Mouse (Mus musculus) limb, embryonic 14.5 days (tissue): ENCODE measurements around the gene Spata2. TPM values are rescaled to one million over a fixed set of nuclear protein-coding genes. Genes with fewer than 3 reads are reported as not detected.
A peak's percentile ranks its signal among the peaks of the same experiment; 100 is the strongest.

Experiments
- ATAC-seq: fragments of 200-750 bp; cut with Nextera tagmentation; 2 replicates; pipeline ENCODE4 v1.8.0; 2017; ENCODE audit warnings: low read depth, moderate number of reproducible peaks, moderate TSS enrichment; ENCODE audit not compliant: low FRiP score
- DNase-seq: peaks from one replicate; pipeline ENCODE4 v3.0.0-alpha.2; 2015; ENCODE audit warnings: low spot score
- H3K27ac ChIP-seq: fragments of 300-500 bp; sonication (generic); replicated peaks from 2 replicates; pipeline ENCODE4 v1.5.1; 2014; ENCODE audit warnings: low read depth, mild to moderate bottlenecking, low read length, moderate library complexity, mixed read lengths
- H3K27me3 ChIP-seq: fragments of 300-500 bp; sonication (generic); 2 replicates; pipeline ENCODE4 v1.6.1; 2014; ENCODE audit warnings: low read length, mixed read lengths; ENCODE audit not compliant: control insufficient read depth, insufficient read depth
- H3K36me3 ChIP-seq: fragments of 300-500 bp; sonication (generic); 2 replicates; pipeline ENCODE4 v1.6.1; 2014; ENCODE audit warnings: mild to moderate bottlenecking, low read length, moderate library complexity, mixed read lengths; ENCODE audit not compliant: control insufficient read depth, insufficient read depth
- H3K4me1 ChIP-seq: fragments of 300-500 bp; sonication (generic); 2 replicates; pipeline ENCODE4 v1.6.1; 2014; ENCODE audit warnings: antibody characterized with exemption, low read length, mixed read lengths; ENCODE audit not compliant: control insufficient read depth, insufficient read depth
- H3K4me2 ChIP-seq: fragments of 300-500 bp; sonication (generic); replicated peaks from 2 replicates; pipeline ENCODE4 v1.6.1; 2014; ENCODE audit warnings: low read depth, mild to moderate bottlenecking, low read length, moderate library complexity; ENCODE audit not compliant: severe bottlenecking
- H3K4me3 ChIP-seq: fragments of 300-500 bp; sonication (generic); replicated peaks from 2 replicates; pipeline ENCODE4 v1.5.1; 2014; ENCODE audit warnings: low read length
- H3K9ac ChIP-seq: fragments of 300-500 bp; sonication (generic); 2 replicates; pipeline ENCODE4 v1.6.1; 2014; ENCODE audit warnings: mild to moderate bottlenecking, low read depth, low read length, moderate library complexity; ENCODE audit not compliant: severe bottlenecking
- H3K9me3 ChIP-seq: fragments of 300-500 bp; sonication (generic); 2 replicates; pipeline ENCODE4 v1.6.1; 2016; ENCODE audit warnings: low read length; ENCODE audit not compliant: control insufficient read depth
- POLR2A ChIP-seq: fragments of 200-500 bp; IDR thresholded peaks from 2 replicates; pipeline ENCODE4 v1.8.0; 2012; ENCODE audit warnings: inconsistent platforms, mild to moderate bottlenecking, moderate library complexity, borderline replicate concordance; ENCODE audit not compliant: insufficient read depth, insufficient read length; ENCODE audit errors: extremely low read depth
- WGBS: fragments of 180-500 bp; shearing (Covaris S2); extraction: QIAGEN DNeasy Blood & Tissue Kit; methylation state at CpG from one replicate; pipeline ENCODE4 v1.1.7; 2014; 5-methylcytosine and 5-hydroxymethylcytosine counted together
- polyA plus RNA-seq, 2 experiments: library from polyadenylated mRNA; depleted of rRNA in 1 of 2; stranded (reverse) in 1 of 2; unstranded in 1 of 2; fragments of >200 nt; fragmentation: Nextera tagmentation in 1 of 2; extraction: Ambion mirVana in 1 of 2; gene quantifications; 2 replicates each; pipeline versions ENCODE4 v1.2.1 to v1.2.3; 2012 to 2014

Spata2 gene
- polyA plus RNA-seq, 2 experiments = 12.4 to 17.8 TPM

GRCm38 (mm10) chr2:167503253-167503895, 10.7 kb upstream of the Spata2 start:
- ATAC-seq = peak; percentile 92
- Histone ChIP-seq H3K27me3 (no peaks in the 10 kb centered on the region), H3K36me3 (peaks cover 15% of the 10 kb centered on the region), H3K27ac (peak overlapping the region; percentile 79), H3K4me3 (peak overlapping the region; percentile 89), H3K9me3 (no peaks in the 10 kb centered on the region), H3K4me1 (peaks cover 16% of the 10 kb centered on the region), H3K9ac (peak overlapping the region; percentile 89), H3K4me2 (peak overlapping the region; percentile 93)
- TF ChIP-seq POLR2A = peak; percentile 82; the same call in 1 of the 2 replicates
- DNase-seq = peak; percentile 87
- WGBS = under 1% methylated on average over 39 of the region's 85 CpGs

- Histone ChIP-seq H3K36me3 (peaks cover 10% of the 10 kb centered on the region), H3K27me3 (no peaks in the 10 kb centered on the region), H3K4me3 (peak overlapping the region; percentile 89), H3K4me1 (peaks cover 16% of the 10 kb centered on the region), H3K4me2 (peak overlapping the region; percentile 93), H3K9me3 (no peaks in the 10 kb centered on the region), H3K27ac (no peak overlapping the region), H3K9ac (no peak overlapping the region)
- 48% methylated on average over 13 of the region's 13 CpGs for WGBS
- ATAC-seq (peak; percentile 11; the same call in 1 of the 2 replicates), DNase-seq (no peak)
- TF ChIP-seq POLR2A = no peak
These were observed 10.0 kb upstream of the Spata2 start for GRCm38 (mm10) chr2:167502554-167503252.

GRCm38 (mm10) chr2:167497272-167497671, 4.6 kb upstream of the Spata2 start:
- peaks cover 4% of the 10 kb centered on the region; the same call in 1 of the 2 replicates for H3K36me3 ChIP-seq
- no peaks in the 10 kb centered on the region for H3K4me1 ChIP-seq
- ATAC-seq (no peak), DNase-seq (no peak)
- no peak overlapping the region for H3K9ac ChIP-seq
- no peak overlapping the region for H3K27ac ChIP-seq
- TF ChIP-seq POLR2A = no peak
- WGBS = 81% methylated on average over 4 of the region's 5 CpGs
- H3K4me3 ChIP-seq = no peak overlapping the region
- H3K4me2 ChIP-seq = no peak overlapping the region
- H3K9me3 ChIP-seq = no peaks in the 10 kb centered on the region
- no peaks in the 10 kb centered on the region for H3K27me3 ChIP-seq

- DNase-seq (no peak), ATAC-seq (no peak)
- Histone ChIP-seq H3K27ac (no peak overlapping the region), H3K4me2 (no peak overlapping the region), H3K4me1 (peaks cover 6% of the 10 kb centered on the region), H3K4me3 (no peak overlapping the region), H3K36me3 (peaks cover 4% of the 10 kb centered on the region; the same call in 1 of the 2 replicates), H3K9me3 (no peaks in the 10 kb centered on the region), H3K9ac (no peak overlapping the region), H3K27me3 (no peaks in the 10 kb centered on the region)
- WGBS = 80% methylated on average over 7 of the region's 7 CpGs
- no peak for TF ChIP-seq POLR2A
These were observed 3.8 kb upstream of the Spata2 start for GRCm38 (mm10) chr2:167496437-167496836.

GRCm38 (mm10) chr2:167491757-167492708, 654 bp downstream of the Spata2 start, which contains the start of gene Rnf114:
Rnf114 (plus strand) TSS chr2:167492645.
- H3K27ac ChIP-seq = peak within 1 kb of the TSS; percentile 95
- ATAC-seq (peak; percentile 20), DNase-seq (no peak)
- TF ChIP-seq POLR2A = no peak
- H3K36me3 ChIP-seq = peaks cover 4% of the 10 kb centered on the region; the same call in 1 of the 2 replicates
- peaks cover 13% of the 10 kb centered on the region for H3K4me1 ChIP-seq
- peak within 1 kb of the TSS; percentile 100 for H3K4me3 ChIP-seq
- 4% methylated on average over 35 of the region's 52 CpGs for WGBS
- peak within 1 kb of the TSS; percentile 88 for H3K9ac ChIP-seq
- H3K27me3 ChIP-seq = no peaks in the 10 kb centered on the region
- H3K4me2 ChIP-seq = peak within 1 kb of the TSS; percentile 91
- no peaks in the 10 kb centered on the region for H3K9me3 ChIP-seq
